Mouse (Mus musculus): Measurements from ENCODE around the gene Vmn1r122.
"Not testable (repeated sequence)": the region's sequence is repeated elsewhere in the genome, so short reads cannot be mapped to it uniquely, and the experiment has no call there.

Vmn1r122 gene

DNA sequence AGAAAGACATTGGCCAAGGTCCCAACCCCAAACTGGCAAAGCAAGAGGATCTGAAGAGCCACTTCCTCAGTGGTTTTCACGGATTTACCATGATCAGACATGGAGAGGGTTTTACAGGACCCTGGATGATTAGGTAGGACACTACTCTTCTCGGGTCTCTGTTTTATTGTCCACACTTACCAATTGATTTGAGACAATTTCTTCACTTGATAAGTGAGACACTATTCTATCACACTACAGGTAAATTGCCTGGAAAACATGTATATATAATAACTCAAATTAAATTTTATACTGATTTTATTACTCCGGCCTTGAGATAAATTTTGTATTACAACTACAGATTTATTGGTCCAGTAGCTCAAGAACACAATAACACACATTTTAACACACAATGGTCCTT, at the start of gene Vmn1r122:
TSS of gene Vmn1r122 (minus strand) at position 101 of the 400 bp plus-strand sequence.
- not testable (repeated sequence) for DNase-seq (ENCODE audit: low spot score in 2 of 2)

DNA sequence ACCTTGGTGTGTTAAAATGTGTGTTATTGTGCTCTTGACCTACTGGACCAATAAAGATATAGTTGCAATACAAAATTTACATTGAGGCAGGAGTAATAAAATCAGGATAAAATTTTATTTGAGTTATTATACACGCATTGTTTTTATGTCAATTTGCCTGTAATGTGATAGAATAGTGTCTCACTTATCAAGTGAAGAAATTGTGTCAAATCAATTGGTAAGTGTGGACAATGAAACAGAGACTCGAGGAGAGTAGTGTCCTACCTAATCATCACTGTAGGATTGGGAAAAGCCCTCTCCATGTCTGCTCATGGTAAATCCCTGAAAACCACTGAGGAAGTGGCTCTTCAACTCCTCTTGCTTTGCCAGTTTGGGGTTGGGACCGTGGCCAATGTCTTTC, 28.0 kb upstream of the Vmn1r122 start, which contains the start of gene Vmn1r123:
TSS of gene Vmn1r123 (plus strand) at position 301 of the 400 bp plus-strand sequence.
- DNase-seq (ENCODE audit: low spot score in 2 of 2) = not testable (repeated sequence)

- not testable (repeated sequence) for DNase-seq (ENCODE audit: low spot score in 2 of 2)
Measured at GRCm38 (mm10) chr7:21098413-21098812, 35.5 kb downstream of the Vmn1r122 start, which contains the start of gene Vmn1r121. Gene Vmn1r121 (minus strand): TSS chr7:21098513.
